In genomic region chr11:5025108-5025507, GRCm38 (mm10) we compare ENCODE assay signal across 29 mouse cellular contexts. TPM values are rescaled to one million over a fixed set of nuclear protein-coding genes. Genes with fewer than 3 reads are reported as not detected.
"Had no signal": no experiment of that assay in that cellular context is flagged by ENCODE, and none has a peak within 500 bp of the region (broad histone marks: within the 10 kb centered on the region; RNA-seq: fewer than 3 reads in every experiment).

No protein-coding gene starts in this region.

- H3K9ac ChIP-seq: embryonic facial prominence, embryonic 12.5 days; embryonic facial prominence, embryonic 13.5 days; embryonic facial prominence, embryonic 15.5 days; forebrain, embryonic 12.5 days; forebrain, embryonic 13.5 days; forebrain, embryonic 15.5 days; forebrain, postnatal 0 days had no signal

- H3K4me3 ChIP-seq: embryonic facial prominence, embryonic 10.5 days; embryonic facial prominence, embryonic 12.5 days; embryonic facial prominence, embryonic 13.5 days; embryonic facial prominence, embryonic 15.5 days; erythroblast, embryonic 14.5 days; forebrain, embryonic 10.5 days; forebrain, embryonic 12.5 days; forebrain, embryonic 13.5 days; forebrain, embryonic 15.5 days; gastrocnemius, adult 2 months; heart, adult 2 months had no signal

- DNase-seq: cerebellum, adult 9-11 months; cerebellum, postnatal 10 days; cerebellum, postnatal 14 days; cerebellum, postnatal 25 days; cerebellum, postnatal 36 days; embryo, embryonic 11 days; forebrain, postnatal 0 days; gastrocnemius, adult 2 months; gastrocnemius, postnatal 10 days; gastrocnemius, postnatal 14 days; gastrocnemius, postnatal 25 days; gastrocnemius, postnatal 36 days; heart, adult 11 months; heart, adult 18-20 months; heart, adult 2 months had no signal

- H3K4me1 ChIP-seq: embryonic facial prominence, embryonic 10.5 days; embryonic facial prominence, embryonic 12.5 days; embryonic facial prominence, embryonic 13.5 days; embryonic facial prominence, embryonic 15.5 days; forebrain, embryonic 10.5 days; forebrain, embryonic 12.5 days; forebrain, embryonic 13.5 days; forebrain, embryonic 15.5 days had no signal

- H3K9me3 ChIP-seq: embryonic facial prominence, embryonic 10.5 days; embryonic facial prominence, embryonic 12.5 days; embryonic facial prominence, embryonic 13.5 days; embryonic facial prominence, embryonic 15.5 days; forebrain, embryonic 10.5 days; forebrain, embryonic 12.5 days; forebrain, embryonic 13.5 days; forebrain, embryonic 15.5 days had no signal

- H3K27me3 ChIP-seq: embryonic facial prominence, embryonic 12.5 days; embryonic facial prominence, embryonic 13.5 days; embryonic facial prominence, embryonic 15.5 days; forebrain, embryonic 12.5 days; forebrain, embryonic 13.5 days; forebrain, embryonic 15.5 days had no signal

- H3K27ac ChIP-seq: embryonic facial prominence, embryonic 10.5 days; embryonic facial prominence, embryonic 12.5 days; embryonic facial prominence, embryonic 13.5 days; embryonic facial prominence, embryonic 15.5 days; forebrain, embryonic 10.5 days; forebrain, embryonic 12.5 days; forebrain, embryonic 13.5 days; forebrain, embryonic 15.5 days; gastrocnemius, adult 2 months; heart, adult 2 months had no signal

- ATAC-seq: forebrain, embryonic 13.5 days; forebrain, embryonic 14.5 days; forebrain, embryonic 15.5 days; forebrain, embryonic 16.5 days; forebrain, postnatal 0 days had no signal

- H3K4me2 ChIP-seq: embryonic facial prominence, embryonic 12.5 days; embryonic facial prominence, embryonic 13.5 days; embryonic facial prominence, embryonic 15.5 days; forebrain, embryonic 12.5 days; forebrain, embryonic 13.5 days; forebrain, embryonic 15.5 days had no signal

RNA-seq across cellular contexts. Expression of gene Rasl10a, which starts 32.8 kb away (rescaled TPM):
- total RNA-seq: common myeloid progenitor, adult 5-6 weeks; gastrocnemius, adult 2 months; gastrocnemius, adult 8-10 months; gastrocnemius, postnatal 25 days; granulocyte monocyte progenitor cell, adult 5-6 weeks had no signal
- polyA plus RNA-seq: erythroblast, embryonic 14.5 days; forebrain, embryonic 13.5 days had no signal

RNA-seq across cellular contexts. Expression of gene Gas2l1, which starts 40.0 kb away (rescaled TPM):
- total RNA-seq: common myeloid progenitor, adult 5-6 weeks had no signal
